Mouse (Mus musculus): ENCODE measurements at regions not wholly inside any gene's neighbourhood (a gene's known extent, or its start where the extent isn't known, plus 50 kb on each side); places are given as distances from the start of the nearest gene placed in this dataset.
A peak's percentile ranks its signal among the peaks of the same experiment; 100 is the strongest.

DNA sequence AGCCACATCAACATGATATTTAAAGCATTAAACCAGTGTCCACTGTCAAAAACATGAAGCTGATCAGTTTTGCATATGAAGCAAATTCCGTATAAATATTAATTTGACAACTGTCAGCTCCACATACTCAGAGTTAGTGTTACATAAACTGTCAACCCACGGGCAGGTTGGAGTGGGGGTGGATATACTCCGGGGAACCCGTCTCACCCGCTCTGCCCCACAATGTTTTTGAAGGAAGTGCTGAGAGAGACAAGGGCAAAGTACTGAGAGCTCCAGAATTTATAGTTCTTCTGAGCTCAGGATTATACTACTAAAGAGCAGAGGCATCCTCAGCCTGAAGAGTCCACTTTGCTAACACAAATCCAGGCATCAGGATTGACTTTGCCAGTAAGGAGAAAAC, 132.5 kb upstream of the Ptprk start:
- Histone ChIP-seq H3K27ac (ENCODE audit: insufficient read depth, low read depth, low read length, poor library complexity, severe bottlenecking) (no peak overlapping the region), H3K36me3 (ENCODE audit: control insufficient read depth, insufficient read depth, low read length, poor library complexity, severe bottlenecking) (no peaks in the 10 kb centered on the region), H3K4me3 (ENCODE audit: insufficient read depth in 1 of 2, low read depth in 1 of 2, low read length in 2 of 2, poor library complexity in 1 of 2, severe bottlenecking in 1 of 2) (no peak overlapping the region), H3K4me1 (ENCODE audit: control insufficient read depth in 2 of 2, insufficient read depth in 2 of 2, low read length in 2 of 2, poor library complexity in 1 of 2) (no peaks in the 10 kb centered on the region), H3K9me3 (ENCODE audit: control insufficient read depth, insufficient read depth, low read depth, low read length) (no peaks in the 10 kb centered on the region), H3K9ac (ENCODE audit: insufficient read depth, low read depth, low read length, poor library complexity, severe bottlenecking) (no peak overlapping the region)
- in situ Hi-C loops (cut with MboI; ENCODE audit: low sequenced_read_pairs in 2 of 2, unreplicated experiment in 2 of 2), result no loop called here
- no peak for DNase-seq (ENCODE audit: low read depth, low spot score)
- TF ChIP-seq HCFC1 (IDR thresholded peaks at IDR 0.05; ENCODE audit: borderline replicate concordance, insufficient read depth, low read length) (no peak), ZC3H11A (IDR thresholded peaks at IDR 0.05; ENCODE audit: borderline replicate concordance, low read depth, low read length) (no peak), ZNF384 (IDR thresholded peaks at IDR 0.05; ENCODE audit: low read depth, low read length) (no peak), CHD2 (IDR thresholded peaks at IDR 0.05; ENCODE audit: low read depth, low read length) (no peak), MAFK (IDR thresholded peaks at IDR 0.05; ENCODE audit: insufficient read depth, low read depth, low read length) (no peak)

DNA sequence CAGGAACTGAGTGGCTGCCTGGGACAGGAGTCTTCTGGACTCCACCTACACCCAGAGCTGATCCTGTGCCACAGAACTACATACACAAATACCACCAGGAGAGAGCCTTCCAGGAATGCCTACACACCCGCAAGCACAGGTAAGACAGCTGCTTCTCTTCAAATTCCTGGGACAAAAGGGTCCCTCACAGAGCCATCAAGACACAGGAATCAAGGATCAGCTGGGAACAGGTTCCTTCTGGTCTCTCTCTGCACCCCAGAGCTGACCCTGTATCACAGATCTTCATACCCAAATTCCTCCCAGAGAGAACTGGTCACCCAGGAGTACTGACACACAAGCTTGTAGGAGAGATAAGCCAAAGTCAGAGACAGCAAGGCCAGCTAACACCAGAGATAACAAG, 125.5 kb upstream of the Ptprk start:
- Histone ChIP-seq H3K27ac (ENCODE audit: insufficient read depth, low read depth, low read length, poor library complexity, severe bottlenecking) (no peak overlapping the region), H3K4me3 (ENCODE audit: insufficient read depth in 1 of 2, low read depth in 1 of 2, low read length in 2 of 2, poor library complexity in 1 of 2, severe bottlenecking in 1 of 2) (no peak overlapping the region), H3K36me3 (ENCODE audit: control insufficient read depth, insufficient read depth, low read length, poor library complexity, severe bottlenecking) (no peaks in the 10 kb centered on the region), H3K9me3 (ENCODE audit: control insufficient read depth, insufficient read depth, low read depth, low read length) (no peaks in the 10 kb centered on the region), H3K4me1 (ENCODE audit: control insufficient read depth in 2 of 2, insufficient read depth in 2 of 2, low read length in 2 of 2, poor library complexity in 1 of 2) (no peaks in the 10 kb centered on the region), H3K9ac (ENCODE audit: insufficient read depth, low read depth, low read length, poor library complexity, severe bottlenecking) (no peak overlapping the region)
- peak; percentile 8 for DNase-seq (ENCODE audit: low read depth, low spot score)
- in situ Hi-C loops (cut with MboI; ENCODE audit: low sequenced_read_pairs in 2 of 2, unreplicated experiment in 2 of 2), result no loop called here
- TF ChIP-seq MAFK (IDR thresholded peaks at IDR 0.05; ENCODE audit: insufficient read depth, low read depth, low read length) (no peak), ZC3H11A (IDR thresholded peaks at IDR 0.05; ENCODE audit: borderline replicate concordance, low read depth, low read length) (no peak), ZNF384 (IDR thresholded peaks at IDR 0.05; ENCODE audit: low read depth, low read length) (no peak; the same call in 1 of the 2 replicates), CHD2 (IDR thresholded peaks at IDR 0.05; ENCODE audit: low read depth, low read length) (no peak), HCFC1 (IDR thresholded peaks at IDR 0.05; ENCODE audit: borderline replicate concordance, insufficient read depth, low read length) (no peak)

DNA sequence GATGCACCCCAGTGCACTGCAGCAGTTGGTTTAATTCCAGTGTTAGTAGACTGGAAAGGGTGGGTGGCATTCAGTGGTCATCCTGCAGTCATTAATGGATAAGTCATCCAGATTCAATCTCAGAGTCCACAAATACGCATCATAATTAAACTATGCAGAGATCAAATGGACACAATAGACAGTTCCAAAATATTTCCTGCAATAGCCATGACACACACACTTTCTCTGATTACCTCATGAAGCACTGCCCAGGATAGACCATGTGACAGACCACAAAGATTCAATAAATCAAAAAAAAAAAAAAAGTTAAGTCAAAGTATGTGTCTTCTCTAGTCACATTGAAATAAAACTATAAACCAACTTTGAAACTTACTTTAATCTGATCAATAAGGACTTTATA, 106.4 kb upstream of the Ptprk start:
- no peak for DNase-seq (ENCODE audit: low read depth, low spot score)
- Histone ChIP-seq H3K4me1 (ENCODE audit: control insufficient read depth in 2 of 2, insufficient read depth in 2 of 2, low read length in 2 of 2, poor library complexity in 1 of 2) (peaks cover 0 to 2% of the 10 kb centered on the region in 2 experiments; a peak in 1 of 4 replicates), H3K36me3 (ENCODE audit: control insufficient read depth, insufficient read depth, low read length, poor library complexity, severe bottlenecking) (no peaks in the 10 kb centered on the region), H3K9me3 (ENCODE audit: control insufficient read depth, insufficient read depth, low read depth, low read length) (no peaks in the 10 kb centered on the region), H3K27ac (ENCODE audit: insufficient read depth, low read depth, low read length, poor library complexity, severe bottlenecking) (no peak overlapping the region), H3K9ac (ENCODE audit: insufficient read depth, low read depth, low read length, poor library complexity, severe bottlenecking) (no peak overlapping the region), H3K4me3 (ENCODE audit: insufficient read depth in 1 of 2, low read depth in 1 of 2, low read length in 2 of 2, poor library complexity in 1 of 2, severe bottlenecking in 1 of 2) (no peak overlapping the region)
- in situ Hi-C loops (cut with MboI; ENCODE audit: low sequenced_read_pairs in 2 of 2, unreplicated experiment in 2 of 2), result no loop called here
- TF ChIP-seq HCFC1 (IDR thresholded peaks at IDR 0.05; ENCODE audit: borderline replicate concordance, insufficient read depth, low read length) (no peak), ZNF384 (IDR thresholded peaks at IDR 0.05; ENCODE audit: low read depth, low read length) (no peak), MAFK (IDR thresholded peaks at IDR 0.05; ENCODE audit: insufficient read depth, low read depth, low read length) (no peak), ZC3H11A (IDR thresholded peaks at IDR 0.05; ENCODE audit: borderline replicate concordance, low read depth, low read length) (no peak), CHD2 (IDR thresholded peaks at IDR 0.05; ENCODE audit: low read depth, low read length) (no peak)

DNA sequence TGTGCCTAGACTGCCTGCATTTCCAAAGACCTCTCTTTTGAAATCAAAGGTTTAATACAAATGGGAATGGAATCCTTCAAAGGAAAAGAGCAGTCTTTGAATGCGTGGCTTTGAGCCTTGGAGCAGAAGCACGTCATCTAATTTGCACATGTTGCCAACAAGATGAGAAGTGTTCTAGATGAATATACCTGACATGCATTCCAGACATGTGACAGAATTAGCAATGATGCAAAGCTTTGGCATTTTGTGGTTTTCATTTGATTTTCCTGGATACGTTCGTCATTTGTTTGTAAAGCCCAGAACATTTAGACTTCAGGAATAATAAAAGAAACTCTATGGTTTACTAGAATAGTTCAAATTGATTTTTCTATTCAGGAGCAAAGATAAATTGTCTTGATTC, 90.6 kb upstream of the Ptprk start:
- Histone ChIP-seq H3K4me1 (ENCODE audit: control insufficient read depth in 2 of 2, insufficient read depth in 2 of 2, low read length in 2 of 2, poor library complexity in 1 of 2) (peaks cover 9 to 10% of the 10 kb centered on the region in 2 experiments), H3K36me3 (ENCODE audit: control insufficient read depth, insufficient read depth, low read length, poor library complexity, severe bottlenecking) (no peaks in the 10 kb centered on the region), H3K9me3 (ENCODE audit: control insufficient read depth, insufficient read depth, low read depth, low read length) (no peaks in the 10 kb centered on the region), H3K9ac (ENCODE audit: insufficient read depth, low read depth, low read length, poor library complexity, severe bottlenecking) (no peak overlapping the region), H3K27ac (ENCODE audit: insufficient read depth, low read depth, low read length, poor library complexity, severe bottlenecking) (no peak overlapping the region), H3K4me3 (ENCODE audit: insufficient read depth in 1 of 2, low read depth in 1 of 2, low read length in 2 of 2, poor library complexity in 1 of 2, severe bottlenecking in 1 of 2) (no peak overlapping the region)
- in situ Hi-C loops (cut with MboI; ENCODE audit: low sequenced_read_pairs in 2 of 2, unreplicated experiment in 2 of 2), result no loop called here
- no peak for DNase-seq (ENCODE audit: low read depth, low spot score)
- no peak for TF ChIP-seq MAFK (IDR thresholded peaks at IDR 0.05; ENCODE audit: insufficient read depth, low read depth, low read length)
- TF ChIP-seq HCFC1 (IDR thresholded peaks at IDR 0.05; ENCODE audit: borderline replicate concordance, insufficient read depth, low read length), result no peak
- TF ChIP-seq ZNF384 (IDR thresholded peaks at IDR 0.05; ENCODE audit: low read depth, low read length), result no peak
- TF ChIP-seq ZC3H11A (IDR thresholded peaks at IDR 0.05; ENCODE audit: borderline replicate concordance, low read depth, low read length), result no peak
- TF ChIP-seq CHD2 (IDR thresholded peaks at IDR 0.05; ENCODE audit: low read depth, low read length), result no peak

DNA sequence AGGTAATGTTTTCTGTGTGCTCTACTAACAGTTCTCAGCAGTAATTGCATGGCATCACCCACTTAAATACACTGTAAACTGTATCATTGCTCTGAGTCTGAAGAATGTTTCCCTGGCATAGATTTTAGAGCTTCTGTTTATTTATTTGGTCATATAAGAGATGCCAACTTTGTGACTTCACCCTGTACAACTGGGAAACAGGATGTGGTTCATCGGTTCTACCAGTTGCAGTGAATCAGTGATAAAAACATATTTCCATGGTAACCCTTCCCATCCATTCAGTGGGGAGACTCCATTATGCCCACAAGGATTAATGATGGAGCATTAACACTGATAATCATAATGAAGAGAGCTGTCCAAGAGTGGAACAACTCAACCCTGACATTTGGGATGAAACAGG, 89.6 kb upstream of the Ptprk start:
- no peak overlapping the region for H3K27ac ChIP-seq (ENCODE audit: insufficient read depth, low read depth, low read length, poor library complexity, severe bottlenecking)
- no peak overlapping the region for H3K4me3 ChIP-seq (ENCODE audit: insufficient read depth in 1 of 2, low read depth in 1 of 2, low read length in 2 of 2, poor library complexity in 1 of 2, severe bottlenecking in 1 of 2)
- no peak for DNase-seq (ENCODE audit: low read depth, low spot score)
- H3K9ac ChIP-seq (ENCODE audit: insufficient read depth, low read depth, low read length, poor library complexity, severe bottlenecking), result no peak overlapping the region
- H3K9me3 ChIP-seq (ENCODE audit: control insufficient read depth, insufficient read depth, low read depth, low read length), result no peaks in the 10 kb centered on the region
- in situ Hi-C loops (cut with MboI; ENCODE audit: low sequenced_read_pairs in 2 of 2, unreplicated experiment in 2 of 2), result no loop called here
- H3K4me1 ChIP-seq (ENCODE audit: control insufficient read depth in 2 of 2, insufficient read depth in 2 of 2, low read length in 2 of 2, poor library complexity in 1 of 2), result peaks cover 9 to 13% of the 10 kb centered on the region in 2 experiments
- no peak for TF ChIP-seq CHD2 (IDR thresholded peaks at IDR 0.05; ENCODE audit: low read depth, low read length)
- TF ChIP-seq ZC3H11A (IDR thresholded peaks at IDR 0.05; ENCODE audit: borderline replicate concordance, low read depth, low read length), result no peak
- TF ChIP-seq MAFK (IDR thresholded peaks at IDR 0.05; ENCODE audit: insufficient read depth, low read depth, low read length), result no peak
- TF ChIP-seq HCFC1 (IDR thresholded peaks at IDR 0.05; ENCODE audit: borderline replicate concordance, insufficient read depth, low read length), result no peak
- no peak for TF ChIP-seq ZNF384 (IDR thresholded peaks at IDR 0.05; ENCODE audit: low read depth, low read length)
- no peaks in the 10 kb centered on the region for H3K36me3 ChIP-seq (ENCODE audit: control insufficient read depth, insufficient read depth, low read length, poor library complexity, severe bottlenecking)
